Mouse (Mus musculus) layer of hippocampus, postnatal 36 days (tissue): ENCODE results near the gene Nmt2. TPM values are rescaled to one million over a fixed set of nuclear protein-coding genes. Genes with fewer than 3 reads are reported as not detected.
A peak's percentile ranks its signal among the peaks of the same experiment; 100 is the strongest.

ENCODE experiments used
- DNase-seq, 2 experiments: peaks; one replicate each; pipeline ENCODE4 v3.0.0; 2022
- total RNA-seq, 2 experiments: library from RNA; stranded (reverse); gene quantifications; 2 replicates each; pipeline ENCODE4 v1.2.3; 2021

Gene Nmt2
- total RNA-seq, 2 experiments from 2014 or later = 89.4 to 98.0 TPM

DNA sequence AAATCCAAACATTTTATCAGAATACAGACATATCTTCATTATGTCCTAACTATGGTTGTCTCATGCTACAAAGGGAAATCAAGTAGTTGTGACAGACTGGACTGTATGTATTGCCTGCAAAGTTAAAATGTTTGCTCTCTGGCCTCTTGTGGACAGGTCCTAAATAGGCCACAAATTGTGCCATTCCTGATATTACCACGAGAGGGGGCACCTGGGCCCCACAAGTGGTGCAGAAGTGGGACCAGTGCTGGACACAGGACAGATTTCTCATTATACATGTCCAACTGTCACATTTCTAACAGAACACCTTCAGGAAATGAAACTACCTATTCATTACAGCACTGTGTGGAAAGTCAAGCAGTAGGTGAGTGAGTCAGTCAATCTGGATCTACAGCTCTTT is 43.3 kb downstream of the Nmt2 start:
- no peak for DNase-seq

DNA sequence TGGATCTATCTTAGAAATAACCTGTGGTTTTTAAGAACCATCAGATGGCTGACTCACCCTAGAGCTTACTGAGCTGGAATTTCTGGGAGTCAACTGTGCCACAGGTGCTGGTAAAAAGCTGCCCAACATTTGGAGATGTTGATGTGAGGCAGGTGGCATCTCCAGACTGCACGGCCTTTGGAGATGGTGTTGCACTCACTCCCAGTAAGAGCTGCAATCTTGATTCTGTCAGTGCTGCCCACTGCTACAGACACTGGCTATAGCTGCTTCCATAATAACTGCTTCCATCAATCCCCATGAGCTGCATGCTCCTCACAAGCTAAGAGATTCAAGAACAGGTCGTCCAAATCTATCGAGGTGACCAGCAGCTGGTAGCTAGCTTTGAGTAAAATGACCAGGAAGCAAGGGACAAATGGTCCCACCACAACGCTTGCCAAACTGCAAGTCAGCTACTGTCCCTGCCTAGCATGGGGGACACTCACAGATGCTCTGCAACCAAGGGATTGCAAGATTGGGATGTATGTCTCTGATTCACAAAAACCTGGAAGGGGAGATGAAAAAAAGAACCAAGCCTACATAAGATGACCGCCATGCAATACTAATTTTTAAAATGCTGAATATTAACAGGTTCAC is 47.2 kb downstream of the Nmt2 start:
- no peak for DNase-seq

DNA sequence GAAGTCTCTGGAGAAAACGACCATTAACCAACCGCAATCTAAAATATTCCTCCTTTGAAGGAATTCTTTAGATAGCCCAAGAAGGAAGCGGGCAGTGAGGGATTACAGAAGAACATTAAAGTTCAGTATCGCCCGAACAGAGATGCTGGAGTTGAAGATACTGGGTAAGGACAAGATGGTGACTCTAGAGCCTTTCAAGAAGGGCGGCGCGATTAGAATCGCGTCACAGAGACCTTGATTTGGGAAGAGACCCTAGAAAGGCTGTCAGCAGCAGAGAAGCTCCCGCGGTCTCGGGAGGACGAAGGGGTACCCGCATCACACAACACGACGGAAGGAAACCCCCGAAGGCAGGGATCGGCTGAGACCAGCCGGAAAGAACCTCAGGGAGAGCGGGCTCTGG is 48.0 kb downstream of the Nmt2 start:
- DNase-seq = no peak

DNA sequence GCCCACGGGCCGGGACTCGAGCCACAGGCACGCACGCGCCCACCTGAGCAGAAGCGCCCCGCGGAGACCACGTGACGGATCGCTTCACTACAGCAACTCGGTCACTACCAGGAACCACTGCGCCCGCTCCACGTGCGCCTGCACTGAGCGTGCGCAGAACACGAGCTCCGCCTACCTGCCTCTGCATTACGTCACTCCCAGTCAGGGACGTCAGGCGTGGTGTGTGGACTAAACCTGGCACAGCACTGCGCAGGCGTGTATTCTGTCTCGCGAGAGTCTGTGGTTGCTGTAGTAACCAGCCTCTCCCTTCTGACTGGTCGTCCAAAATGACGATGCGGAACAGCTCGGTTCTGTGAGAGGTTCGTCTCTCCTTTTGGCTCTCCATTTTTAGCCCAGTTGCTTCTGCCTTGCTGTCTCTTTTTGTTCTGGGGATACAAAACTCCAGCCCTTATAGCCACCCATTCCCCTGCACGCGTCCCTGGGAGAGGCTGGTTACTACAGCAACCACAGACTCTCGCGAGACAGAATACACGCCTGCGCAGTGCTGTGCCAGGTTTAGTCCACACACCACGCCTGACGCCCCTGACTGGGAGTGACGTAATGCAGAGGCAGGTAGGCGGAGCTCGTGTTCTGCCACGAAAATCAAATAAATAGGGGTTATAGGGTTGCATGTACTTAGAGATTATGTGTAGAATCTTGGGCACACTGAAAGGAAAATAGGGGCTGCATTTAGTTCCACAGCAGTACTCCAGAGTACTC is 48.7 kb downstream of the Nmt2 start, which contains the start of gene Rpp38:
Rpp38 (minus strand) TSS at position 160 of the 759 bp plus-strand sequence.
- peak; percentile 98 to 99 for DNase-seq

DNA sequence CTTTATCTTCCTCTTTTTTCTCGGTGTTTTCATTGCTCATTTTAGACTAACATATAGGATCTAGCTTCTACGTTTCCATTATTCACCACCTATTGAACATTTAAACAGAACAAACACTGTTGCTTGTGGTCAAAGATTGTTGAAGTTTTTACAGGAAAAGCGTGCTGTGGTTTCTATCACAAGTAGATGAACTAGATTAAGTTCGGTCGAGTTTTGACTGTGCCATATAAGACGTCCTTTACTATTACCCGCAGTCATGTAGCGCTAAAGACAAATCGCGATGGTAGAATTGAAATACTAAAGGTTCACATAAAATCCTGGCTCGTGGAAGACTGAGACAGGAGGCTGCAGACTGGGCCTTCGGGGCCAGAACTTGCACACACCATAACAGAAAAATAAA is 49.7 kb downstream of the Nmt2 start:
- no peak for DNase-seq

DNA sequence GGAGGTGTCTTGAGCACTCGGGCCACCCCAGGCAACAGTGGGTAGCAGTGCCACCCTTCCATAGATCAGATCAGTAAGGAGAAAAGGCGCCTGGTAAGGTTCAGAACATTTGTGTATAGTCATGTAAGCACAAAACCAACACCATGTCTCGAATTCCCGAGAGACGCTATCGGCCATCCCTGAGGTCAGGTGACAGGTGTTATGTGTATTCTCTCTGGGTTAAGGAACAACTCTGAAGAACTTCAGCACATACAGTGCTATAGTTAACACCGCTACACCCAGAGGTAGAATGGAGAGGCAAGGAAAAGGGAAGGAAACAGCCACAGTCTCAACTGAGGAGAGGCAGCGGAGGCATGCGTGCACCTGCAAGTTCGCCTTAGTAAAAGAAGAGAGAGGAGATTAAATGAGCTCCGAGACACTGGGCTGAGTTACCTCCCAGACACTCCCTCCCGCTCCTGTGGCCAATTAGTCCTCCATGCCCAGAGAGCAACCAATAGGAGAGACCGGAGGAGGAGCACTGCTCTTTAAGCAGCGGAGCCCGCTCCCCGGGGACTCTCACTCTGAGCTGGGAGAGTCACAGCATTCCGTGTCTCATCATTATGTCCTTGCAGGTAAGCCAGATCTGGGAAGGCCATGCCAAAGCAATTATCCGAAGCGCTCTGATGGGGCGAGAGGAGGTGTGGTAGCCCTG is 51.7 kb downstream of the Nmt2 start, which contains the start of gene Acbd7:
Acbd7 (plus strand) TSS at position 558 of the 691 bp plus-strand sequence.
- peak; percentile 42 to 58 for DNase-seq

DNA sequence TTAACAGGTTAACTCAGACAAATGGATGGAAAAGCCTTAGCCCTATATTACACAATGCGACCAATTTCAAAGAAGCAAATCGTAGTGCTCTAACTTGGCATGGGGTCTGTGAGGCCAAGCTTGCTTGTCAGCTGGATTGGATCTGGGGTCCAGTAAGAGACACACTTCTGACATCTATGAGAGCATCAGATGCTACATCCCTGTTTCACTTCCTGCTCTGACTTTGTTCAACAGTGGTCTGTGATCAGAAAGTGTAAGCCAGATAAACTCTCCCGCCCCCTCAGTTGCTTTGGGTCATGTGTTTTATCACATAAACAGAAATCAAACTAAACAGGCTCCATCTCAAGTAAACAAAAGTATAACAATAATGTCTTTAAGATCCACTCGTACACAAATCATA is 64.4 kb downstream of the Nmt2 start:
- DNase-seq = no peak

DNA sequence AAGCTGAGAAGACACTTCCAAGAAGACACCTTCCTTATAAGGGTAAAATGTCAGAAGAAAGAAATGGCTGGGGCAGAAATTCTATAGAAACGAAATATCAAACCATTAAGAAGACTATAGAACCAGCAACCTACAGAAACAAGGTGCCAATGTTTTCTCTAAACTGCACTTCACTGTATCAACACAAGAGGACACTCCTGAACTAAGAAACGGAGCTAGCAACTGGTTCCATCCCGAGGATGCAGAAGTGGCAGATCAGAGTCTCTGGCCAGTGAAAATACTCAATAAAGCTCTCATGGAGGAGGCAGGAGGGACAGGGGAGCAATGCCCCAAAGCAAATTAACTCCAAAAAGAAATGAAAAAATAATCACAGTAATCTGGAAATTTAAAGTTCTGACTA is 64.9 kb downstream of the Nmt2 start:
- no peak for DNase-seq

DNA sequence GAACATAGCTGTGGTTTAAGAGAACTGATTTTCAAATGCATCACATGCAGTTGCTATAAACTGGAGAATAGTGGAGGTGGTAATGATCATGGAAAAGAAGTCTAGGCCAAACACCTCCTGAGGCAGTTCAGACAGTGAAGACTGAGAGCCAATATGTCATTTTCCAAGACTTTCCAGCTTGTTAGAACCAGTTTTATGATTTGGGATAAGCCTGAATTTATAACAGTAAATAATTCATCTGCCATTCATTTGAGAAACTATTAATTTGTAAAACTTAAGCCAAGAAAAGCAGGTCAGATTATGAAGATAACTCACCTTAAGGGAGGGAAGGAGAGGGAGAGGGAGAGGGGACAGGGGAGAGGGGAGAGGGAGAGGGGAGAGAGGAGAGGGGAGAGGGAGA is 69.1 kb downstream of the Nmt2 start:
- DNase-seq = no peak

DNA sequence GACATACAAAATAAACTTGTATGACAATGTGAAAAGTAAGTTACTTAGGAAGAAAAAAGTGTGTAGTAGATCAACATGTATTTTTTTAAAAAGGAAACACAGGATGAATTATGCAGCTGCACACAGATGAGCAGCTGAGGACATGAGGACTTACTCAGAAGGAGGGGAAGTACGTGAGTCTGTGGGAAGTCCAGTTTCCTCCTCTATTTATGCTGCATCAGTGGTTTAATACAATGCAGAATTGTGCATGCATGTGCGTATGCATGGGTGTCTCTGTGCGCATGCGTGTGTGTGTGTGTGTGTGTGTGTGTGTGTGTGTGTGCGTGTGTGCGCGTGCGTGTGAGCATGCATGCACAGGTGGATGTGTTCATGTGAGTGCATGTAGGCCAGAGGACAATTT is 71.8 kb downstream of the Nmt2 start:
- DNase-seq = no peak

DNA sequence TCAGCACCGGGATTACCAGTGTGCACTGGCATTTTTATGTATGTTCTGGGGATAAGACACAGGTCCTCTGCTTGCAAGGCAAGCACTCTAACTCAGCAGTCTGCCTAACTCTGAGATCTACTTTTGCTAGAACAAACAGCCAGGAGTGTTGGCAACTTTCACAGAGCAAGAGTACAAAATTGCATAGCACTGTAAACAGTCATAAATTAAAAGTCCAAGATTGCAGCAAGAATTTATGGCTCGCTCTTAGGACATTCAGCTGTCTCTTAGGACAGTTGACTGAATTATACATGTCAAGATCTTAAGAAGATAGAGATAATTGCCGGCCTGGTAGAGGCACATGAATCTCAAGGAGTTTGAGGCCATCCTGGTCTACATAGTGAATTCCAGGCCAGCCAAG is 72.3 kb downstream of the Nmt2 start:
- DNase-seq = no peak

DNA sequence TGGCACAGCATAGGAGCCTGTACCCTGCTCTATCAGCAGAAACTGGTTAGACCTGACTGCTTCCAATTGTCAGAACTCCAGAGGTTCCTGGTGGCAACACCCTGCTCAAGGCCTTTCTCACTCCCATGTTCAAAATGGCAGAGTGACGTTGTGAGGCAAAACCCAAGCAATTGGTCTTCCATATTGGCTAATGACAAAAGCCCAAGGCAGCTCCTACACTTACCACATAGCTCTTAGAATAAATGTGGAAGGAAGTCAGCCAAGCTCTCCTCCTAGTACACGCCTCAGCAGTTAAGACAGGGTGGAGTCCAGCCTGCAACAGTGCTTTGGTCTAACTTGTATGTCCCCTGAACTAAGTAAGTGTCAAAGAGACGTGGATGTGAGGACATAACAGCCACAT is 73.9 kb downstream of the Nmt2 start:
- no peak for DNase-seq

DNA sequence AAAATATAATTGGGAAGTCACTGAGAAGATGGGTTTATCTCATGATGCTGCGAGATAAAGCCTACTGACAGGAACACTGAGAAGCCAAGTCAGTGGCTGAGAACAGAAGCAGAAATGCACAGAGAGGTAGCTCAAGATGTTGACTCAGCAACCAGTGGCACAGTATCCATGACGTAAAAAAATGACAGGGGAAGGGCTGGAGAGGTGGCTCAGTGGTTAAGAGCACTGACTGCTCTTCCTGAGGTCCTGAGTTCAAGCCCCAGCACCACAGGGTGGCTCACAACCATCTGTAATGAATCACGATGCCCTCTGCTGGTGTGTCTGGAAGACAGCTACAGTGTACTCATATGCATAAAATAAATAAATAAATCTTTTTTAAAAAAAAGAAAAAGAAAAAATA is 77.1 kb downstream of the Nmt2 start:
- DNase-seq = no peak

DNA sequence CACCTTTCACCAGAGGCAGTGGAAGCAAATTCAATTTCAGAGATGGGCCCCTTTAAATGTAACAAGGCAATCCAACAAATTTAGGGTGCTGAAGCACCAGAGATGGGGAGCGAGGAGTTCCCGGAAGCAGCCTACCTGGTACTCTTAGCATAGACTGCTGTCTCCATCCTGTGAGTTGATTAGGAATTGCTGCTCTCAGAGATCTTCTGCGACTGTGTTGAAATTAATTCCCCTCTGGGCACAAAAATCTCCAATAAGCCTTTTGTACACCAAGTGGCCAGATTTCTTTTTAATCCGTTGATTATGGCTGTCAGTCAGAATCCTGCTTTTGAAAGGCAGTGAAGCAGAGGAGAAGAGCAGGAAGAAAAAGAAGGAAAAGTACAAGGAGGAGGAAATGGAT is 81.1 kb downstream of the Nmt2 start:
- no peak for DNase-seq

Other genes with a start within 250 kb of the Nmt2 start
- 10 to 100 TPM; 73.5 to 73.7 TPM for gene Fam171a1, start 170.0 kb upstream of the Nmt2 start, total RNA-seq
- gene Rpp38, start 48.4 kb downstream of the Nmt2 start, total RNA-seq = 10 to 100 TPM in 1 of 2 experiments, 1 to 10 TPM in 1; 8.4 to 11.9 TPM
- gene Acbd7, start 52.0 kb downstream of the Nmt2 start, total RNA-seq = 1 to 10 TPM; 1.6 to 2.4 TPM
- gene Olah, start 113.0 kb downstream of the Nmt2 start, total RNA-seq = not detected
- 1 to 10 TPM; 3.9 to 4.2 TPM for gene Meig1, start 138.4 kb downstream of the Nmt2 start, total RNA-seq
- 10 to 100 TPM; 13.5 to 14.8 TPM for gene Dclre1c, start 139.9 kb downstream of the Nmt2 start, total RNA-seq
- gene Suv39h2, start 190.8 kb downstream of the Nmt2 start, total RNA-seq = 1 to 10 TPM; 3.5 to 4.5 TPM
- gene Gm45902, start 228.6 kb downstream of the Nmt2 start, total RNA-seq = 1 to 10 TPM; 4.9 to 5.5 TPM
- gene Hspa14, start 228.6 kb downstream of the Nmt2 start, total RNA-seq = 10 to 100 TPM; 48.3 to 53.7 TPM
- gene Cdnf, start 228.8 kb downstream of the Nmt2 start, total RNA-seq = 1 to 10 TPM in 1 of 2 experiments, under 1 TPM in 1; 0.70 to 1.8 TPM